Mouse (Mus musculus): ENCODE data around the gene Tpm1.

GRCm38 (mm10) chr9:67012470-67012869 lies 36.7 kb downstream of the Tpm1 start:
- TF ChIP-seq CTCF (IDR thresholded peaks at IDR 0.05) (no peak), EP300 (IDR thresholded peaks at IDR 0.05) (peak; percentile 42)
